Mouse (Mus musculus): ENCODE data around the gene 4930564D02Rik.

Gene 4930564D02Rik

GRCm38 (mm10) chr3:105066544-105066943 is at the start of gene 4930564D02Rik:
Gene 4930564D02Rik, plus strand, starts transcription at chr3:105066844.
- DNase-seq (ENCODE audit: low spot score in 2 of 2) = no peak

- no peak for DNase-seq (ENCODE audit: low spot score in 2 of 2)
Measured at GRCm38 (mm10) chr3:105017314-105017713, 49.3 kb upstream of the 4930564D02Rik start.

- no peak for DNase-seq (ENCODE audit: low spot score in 2 of 2)
Measured at GRCm38 (mm10) chr3:105018085-105018782, 48.4 kb upstream of the 4930564D02Rik start.

- no peak for DNase-seq (ENCODE audit: low spot score in 2 of 2)
Measured at GRCm38 (mm10) chr3:105018783-105019105, 47.9 kb upstream of the 4930564D02Rik start.

DNA sequence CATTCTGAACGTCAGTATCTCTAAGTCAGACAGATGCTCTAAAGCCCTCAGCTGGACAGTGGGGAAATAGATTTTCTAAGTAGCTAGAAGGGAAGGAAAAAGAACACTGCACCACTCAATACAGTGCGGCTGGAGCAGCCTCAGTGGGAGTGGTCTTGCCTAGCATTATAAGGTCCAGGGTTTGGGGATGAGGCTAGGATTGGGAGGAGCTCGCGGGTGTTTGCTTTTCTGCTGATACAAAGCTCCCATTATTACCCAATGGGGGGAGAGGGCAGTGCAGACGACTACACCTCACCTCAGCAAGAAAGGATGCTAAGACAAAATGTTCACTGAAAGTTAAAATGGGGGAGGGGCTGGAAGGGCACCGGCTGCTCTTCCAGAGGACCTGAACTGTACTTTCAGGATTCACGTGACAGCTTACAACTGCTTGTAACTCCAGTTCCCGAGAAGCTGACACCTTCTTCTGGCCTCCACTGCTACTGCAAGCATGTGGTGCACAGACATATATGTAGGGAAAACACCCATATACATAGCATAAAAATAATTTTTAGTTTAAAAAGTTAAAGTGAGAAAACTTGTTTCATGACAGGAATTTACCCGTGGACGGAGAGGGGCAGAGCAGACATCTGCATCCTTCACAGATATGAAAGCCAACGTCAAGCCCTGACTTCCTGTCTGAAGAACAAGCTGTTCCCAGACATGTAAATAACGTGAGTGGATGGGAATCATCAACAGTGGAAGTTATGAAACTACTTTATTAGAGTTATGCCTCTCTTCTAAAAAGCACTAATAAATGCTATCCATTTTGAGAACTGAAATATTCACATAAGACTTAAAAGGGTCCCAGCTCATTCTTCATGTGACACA is 46.6 kb upstream of the 4930564D02Rik start:
- no peak for DNase-seq (ENCODE audit: low spot score in 2 of 2)

- DNase-seq (ENCODE audit: low spot score in 2 of 2) = no peak
Measured at GRCm38 (mm10) chr3:105023371-105024005, 43.2 kb upstream of the 4930564D02Rik start.

- no peak for DNase-seq (ENCODE audit: low spot score in 2 of 2)
Measured at GRCm38 (mm10) chr3:105036281-105036847, 30.3 kb upstream of the 4930564D02Rik start.

- DNase-seq (ENCODE audit: low spot score in 2 of 2) = no peak
Measured at GRCm38 (mm10) chr3:105037240-105037770, 29.3 kb upstream of the 4930564D02Rik start.

GRCm38 (mm10) chr3:105040002-105040401 is 26.6 kb upstream of the 4930564D02Rik start:
- no peak for DNase-seq (ENCODE audit: low spot score in 2 of 2)

DNA sequence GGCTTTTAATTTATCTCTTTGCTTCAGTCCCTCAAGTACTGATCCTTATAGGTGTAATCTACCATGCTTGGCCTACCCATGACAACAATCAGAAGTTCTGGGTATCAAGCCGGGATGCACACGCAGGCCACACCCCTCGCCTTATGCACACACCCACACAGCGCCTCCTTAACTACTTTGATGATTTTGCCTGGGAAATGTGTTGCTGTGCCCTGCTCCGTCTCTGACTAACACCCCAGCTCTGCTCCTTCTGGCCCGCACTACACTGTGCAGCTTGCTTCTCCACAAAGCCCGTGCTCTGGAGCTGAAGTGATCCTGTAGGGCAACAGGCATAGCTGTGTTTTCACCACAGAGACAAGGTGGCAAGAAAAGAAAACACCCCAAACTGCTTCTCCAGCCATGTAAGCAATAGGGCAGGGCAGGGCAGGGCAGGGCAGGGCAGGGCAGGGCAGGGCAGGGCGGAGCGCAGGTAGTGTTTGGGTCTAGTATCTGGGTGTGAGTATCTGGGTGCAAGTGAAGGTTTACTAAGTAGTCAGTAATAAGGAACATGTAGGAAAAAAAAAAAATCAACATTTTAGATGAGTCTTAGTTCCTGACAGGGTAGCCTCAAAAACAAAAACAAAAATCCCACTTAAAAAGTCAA is 25.5 kb upstream of the 4930564D02Rik start:
- no peak for DNase-seq (ENCODE audit: low spot score in 2 of 2)

- DNase-seq (ENCODE audit: low spot score in 2 of 2) = no peak
Measured at GRCm38 (mm10) chr3:105043746-105044145, 22.9 kb upstream of the 4930564D02Rik start.

DNA sequence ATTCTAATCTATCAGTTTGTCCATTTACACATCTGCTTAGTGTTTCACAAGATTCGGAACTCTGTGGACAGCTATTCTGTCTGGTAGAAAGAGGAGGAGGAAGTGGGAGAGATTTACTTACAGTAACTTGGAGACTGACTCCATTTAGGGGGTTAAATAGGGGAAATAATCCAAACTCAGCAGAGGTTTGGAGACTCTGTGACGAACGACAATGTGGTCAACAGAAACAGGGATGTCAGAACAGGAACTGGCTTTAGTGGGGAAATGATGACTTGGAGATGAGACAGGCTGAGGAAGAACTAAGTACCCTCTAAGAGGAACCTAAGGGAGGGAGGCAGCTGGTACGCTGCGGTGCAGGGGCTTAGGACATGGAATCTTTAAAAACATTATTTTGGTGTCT is 19.8 kb upstream of the 4930564D02Rik start:
- DNase-seq (ENCODE audit: low spot score in 2 of 2) = no peak

DNA sequence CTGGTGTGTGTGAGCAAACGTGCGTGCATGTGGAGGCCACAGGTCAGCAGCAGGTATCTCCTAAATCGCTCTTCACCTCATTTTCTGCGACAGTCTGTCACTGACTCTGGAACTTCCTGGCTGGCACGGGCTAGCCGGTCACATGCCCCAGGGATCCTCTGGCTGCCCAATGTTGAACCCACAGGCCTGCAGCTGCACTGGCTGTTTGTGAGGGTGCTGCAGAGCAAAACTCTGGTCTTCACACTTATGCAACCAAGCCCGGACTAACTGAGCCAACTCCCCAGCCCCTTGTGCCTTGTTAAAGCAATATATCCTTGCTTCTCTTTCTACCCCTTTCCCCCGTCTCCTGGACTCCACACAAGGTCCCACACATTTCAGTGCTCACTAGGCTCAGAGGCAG is 19.0 kb upstream of the 4930564D02Rik start:
- DNase-seq (ENCODE audit: low spot score in 2 of 2) = no peak

GRCm38 (mm10) chr3:105049848-105050247 is 16.8 kb upstream of the 4930564D02Rik start:
- DNase-seq (ENCODE audit: low spot score in 2 of 2) = no peak

- no peak for DNase-seq (ENCODE audit: low spot score in 2 of 2)
Measured at GRCm38 (mm10) chr3:105051103-105051502, 15.5 kb upstream of the 4930564D02Rik start.

GRCm38 (mm10) chr3:105052171-105052936 is 14.3 kb upstream of the 4930564D02Rik start:
- no peak for DNase-seq (ENCODE audit: low spot score in 2 of 2)

- DNase-seq (ENCODE audit: low spot score in 2 of 2) = peak; percentile 96 to 98
Measured at GRCm38 (mm10) chr3:105052937-105053697, 13.5 kb upstream of the 4930564D02Rik start, which contains the start of gene Cttnbp2nl. Gene Cttnbp2nl, minus strand, starts transcription at chr3:105053146.

DNA sequence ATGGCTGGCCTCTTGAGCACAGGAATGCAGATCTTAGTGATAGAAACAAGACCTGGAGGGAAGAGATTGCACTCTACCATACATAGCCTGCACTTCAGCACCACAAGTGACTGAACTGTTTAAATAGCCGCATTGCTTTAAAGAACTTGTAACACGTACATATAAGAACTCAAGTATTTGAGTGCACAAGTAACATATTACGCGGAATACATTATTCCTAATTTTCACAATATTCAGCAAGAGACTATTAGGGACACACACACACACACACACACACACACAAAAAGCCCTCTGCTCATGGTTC is 13.0 kb upstream of the 4930564D02Rik start:
- DNase-seq (ENCODE audit: low spot score in 2 of 2) = no peak

GRCm38 (mm10) chr3:105054952-105055351 is 11.7 kb upstream of the 4930564D02Rik start:
- peak in 1 of 2 experiments; percentile 68 for DNase-seq (ENCODE audit: low spot score in 2 of 2)

GRCm38 (mm10) chr3:105055666-105056065 is 11.0 kb upstream of the 4930564D02Rik start:
- no peak for DNase-seq (ENCODE audit: low spot score in 2 of 2)
